Mouse (Mus musculus): Measurements from ENCODE around the gene Phf21a.

- no peak for TF ChIP-seq CTCF (IDR thresholded peaks at IDR 0.05; ENCODE audit: extremely low read depth, insufficient read length, insufficient replicate concordance, low read depth, low read length)
- TF ChIP-seq POLR2A (IDR thresholded peaks at IDR 0.05; ENCODE audit: low read depth, low read length) = no peak
Measured at GRCm38 (mm10) chr2:92395535-92395934, 302.6 kb downstream of the Phf21a start.

All from small intestine, adult 2 months (tissue).